Mouse (Mus musculus) liver, adult (tissue): ENCODE data around the gene Kri1.
A peak's percentile ranks its signal among the peaks of the same experiment; 100 is the strongest.

Experiments used
- GATA4 ChIP-seq: IDR thresholded peaks from 2 replicates; pipeline ENCODE4 v1.6.1; 2014; ENCODE audit warnings: mild to moderate bottlenecking, low read length; ENCODE audit not compliant: insufficient replicate concordance

Gene Kri1

DNA sequence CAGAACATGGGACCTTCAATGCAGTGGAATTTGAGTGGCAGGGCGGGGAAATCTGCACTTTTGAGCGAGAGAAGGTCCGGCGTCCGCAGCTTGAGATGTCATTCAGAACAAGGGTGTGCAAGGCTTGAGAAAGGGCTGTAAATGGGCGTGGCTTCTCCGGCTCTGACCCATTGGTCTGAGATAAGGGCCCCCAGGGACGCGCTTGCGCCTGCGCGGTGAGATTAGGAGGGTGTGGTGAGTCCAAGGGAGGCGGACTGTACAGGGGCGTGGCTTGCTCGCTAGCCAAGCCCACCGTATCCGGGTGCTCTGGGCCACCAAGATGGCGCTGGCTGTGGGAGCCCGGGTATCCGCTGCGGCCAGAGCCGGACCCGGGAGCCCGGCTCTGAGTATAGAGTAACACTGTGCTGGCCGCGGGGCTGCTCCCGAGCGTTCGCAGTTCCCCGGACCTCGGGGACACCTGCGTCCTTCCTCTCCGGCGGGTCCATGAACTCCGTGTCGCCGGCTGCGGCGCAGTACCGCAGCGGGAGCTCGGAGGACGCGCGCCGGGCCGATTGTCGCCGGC lies 22.7 kb downstream of the Kri1 start, which contains the start of gene Atg4d:
Gene Atg4d, plus strand, starts transcription at position 294 of the 562 bp plus-strand sequence.
- peak; percentile 100 for TF ChIP-seq GATA4

DNA sequence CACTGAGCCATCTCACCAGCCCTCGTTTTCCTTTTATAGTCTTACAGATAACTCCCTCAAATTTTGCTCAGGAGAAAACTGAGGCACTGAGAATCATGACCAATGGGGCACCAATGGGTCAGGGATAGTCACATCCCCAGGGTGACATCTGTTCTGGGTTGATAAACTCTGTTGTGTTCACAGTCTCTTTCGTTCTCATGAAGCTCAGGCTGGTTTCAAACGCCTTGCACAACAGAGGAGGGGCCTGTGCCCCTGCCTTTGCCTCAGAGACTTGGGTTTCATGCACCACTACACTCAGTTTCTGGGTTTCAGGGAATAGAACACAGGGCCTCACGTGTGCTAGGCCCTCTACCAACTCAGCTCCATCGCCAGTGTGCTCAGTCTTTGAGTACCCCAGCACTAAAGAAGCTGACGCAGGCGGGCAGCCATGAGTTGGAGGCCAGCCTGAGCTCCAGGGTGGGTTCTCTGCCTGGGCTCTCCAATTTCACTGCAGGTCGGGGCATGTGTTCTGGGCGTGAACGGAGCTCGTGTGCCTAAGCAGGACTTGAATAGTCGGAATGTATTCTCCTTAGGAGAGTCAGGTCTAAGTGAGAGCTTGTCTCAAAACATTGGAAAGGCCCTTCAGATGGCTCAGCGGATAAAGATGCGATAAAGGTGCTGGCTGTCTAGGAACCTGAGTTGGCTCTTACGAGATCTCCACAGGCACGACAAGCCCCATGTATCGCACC lies 23.3 kb downstream of the Kri1 start:
- TF ChIP-seq GATA4 = no peak

DNA sequence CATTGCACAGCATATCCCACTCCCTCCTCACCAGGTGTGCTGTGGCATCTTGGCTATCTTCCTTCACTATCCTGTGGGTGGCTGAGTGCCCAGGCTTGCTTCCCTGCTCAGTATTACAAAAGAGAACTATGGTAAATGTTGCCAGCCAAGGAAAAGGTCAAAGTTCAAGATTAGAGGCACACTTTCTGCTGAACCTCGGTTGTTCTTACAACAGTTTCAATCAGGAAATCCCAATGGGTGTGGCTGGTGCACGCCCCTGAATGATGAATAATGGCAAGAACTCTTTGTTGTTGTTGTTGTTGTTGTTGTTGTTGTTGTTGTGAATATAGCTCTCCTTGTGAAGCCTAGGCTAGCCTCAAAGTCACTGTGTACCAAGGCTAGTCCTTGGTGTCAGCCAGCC lies 25.9 kb downstream of the Kri1 start:
- no peak for TF ChIP-seq GATA4

DNA sequence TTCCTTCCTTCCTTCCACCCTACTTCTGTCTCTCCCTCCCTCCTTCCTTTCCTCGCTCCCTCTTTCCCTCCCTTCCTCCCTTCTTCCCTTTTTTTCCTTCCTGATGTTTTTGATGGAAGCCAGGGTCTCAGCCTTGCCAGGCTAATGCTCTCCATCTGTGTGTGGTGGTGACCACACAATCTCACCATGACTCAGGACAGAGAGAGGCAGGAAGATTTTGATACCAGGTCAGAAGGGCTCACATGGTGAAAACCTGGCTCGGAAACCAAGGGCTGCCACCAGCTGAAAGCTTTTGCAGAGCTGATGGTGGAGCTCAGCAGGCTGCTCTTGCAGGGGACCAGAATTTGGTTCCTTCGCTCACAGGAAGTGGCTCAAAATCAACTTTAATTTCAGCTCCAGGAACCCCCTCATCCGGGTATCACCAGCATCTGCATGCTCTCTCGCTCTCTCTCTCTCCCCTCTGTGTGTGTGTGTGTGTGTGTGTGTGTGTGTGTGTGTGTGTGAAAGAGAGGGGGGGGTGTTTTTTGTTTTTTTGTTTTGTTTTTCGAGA lies 27.2 kb downstream of the Kri1 start:
- TF ChIP-seq GATA4 = no peak

DNA sequence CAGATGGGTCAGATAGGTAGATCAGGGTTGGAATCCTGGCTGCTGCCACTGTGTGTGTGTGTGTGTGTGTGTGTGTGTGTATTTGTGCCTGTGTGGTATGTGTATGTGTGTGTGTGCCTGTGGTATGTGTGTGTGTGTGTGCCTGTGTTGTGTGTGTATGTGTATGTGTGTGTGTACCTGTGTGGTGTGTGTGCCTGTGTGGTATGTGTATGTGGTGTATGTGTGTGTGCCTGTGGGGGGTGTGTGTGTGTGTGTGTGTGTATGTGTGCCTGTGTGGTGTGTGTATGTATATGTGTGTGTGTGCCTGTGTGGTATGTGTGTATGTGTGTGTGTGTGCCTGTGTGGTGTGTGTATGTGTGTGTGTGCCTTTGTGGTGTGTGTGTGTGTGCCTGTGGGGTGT lies 33.1 kb downstream of the Kri1 start:
- TF ChIP-seq GATA4 = no peak

DNA sequence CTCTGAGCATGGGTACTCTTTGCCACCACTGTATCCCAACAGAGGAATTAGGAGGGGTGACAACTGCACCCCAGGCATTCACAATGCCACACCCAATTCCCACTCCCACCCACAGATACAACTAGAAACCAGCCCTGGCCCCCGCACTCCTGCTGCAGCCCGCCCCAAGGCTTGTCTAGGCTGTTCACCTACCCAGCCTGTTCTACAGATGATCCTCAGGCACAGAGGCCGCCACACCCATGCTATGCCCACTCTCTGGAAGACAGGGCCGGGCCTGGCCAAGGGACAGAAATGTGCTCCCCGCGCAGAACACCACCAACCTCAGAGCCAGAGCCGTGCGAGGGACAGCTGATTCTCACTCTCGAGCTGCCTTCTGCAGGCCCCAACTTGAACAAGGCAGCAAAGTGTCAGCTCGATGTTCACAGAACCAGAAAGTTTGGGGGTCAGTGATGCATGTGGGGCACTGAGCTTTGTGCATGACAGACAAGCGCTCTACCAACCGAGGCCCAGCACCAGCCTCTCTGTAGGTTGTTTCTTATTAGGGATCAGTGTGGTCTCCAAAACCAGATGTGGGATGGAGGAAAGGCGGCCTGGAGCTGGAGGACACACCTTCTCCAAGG lies 36.5 kb downstream of the Kri1 start:
- TF ChIP-seq GATA4 = no peak

DNA sequence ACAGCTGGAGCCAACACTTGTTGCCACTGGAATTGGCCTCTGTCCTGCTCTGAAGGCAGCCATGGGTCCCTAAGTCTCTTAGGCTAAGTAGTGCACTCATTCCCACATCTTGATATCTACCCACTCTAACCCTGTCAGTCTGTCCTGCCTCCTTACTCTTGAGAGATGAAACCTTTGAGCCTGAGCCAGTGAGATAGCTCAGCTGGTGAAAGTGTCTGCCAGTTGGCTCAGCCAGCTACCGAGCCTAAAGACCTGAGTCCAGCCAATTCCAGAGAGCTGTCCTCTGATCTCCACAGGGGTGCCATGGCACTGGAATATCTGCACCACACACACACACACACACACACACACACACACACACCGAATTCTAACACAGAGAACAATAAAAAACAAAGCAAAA lies 37.3 kb downstream of the Kri1 start:
- no peak for TF ChIP-seq GATA4

DNA sequence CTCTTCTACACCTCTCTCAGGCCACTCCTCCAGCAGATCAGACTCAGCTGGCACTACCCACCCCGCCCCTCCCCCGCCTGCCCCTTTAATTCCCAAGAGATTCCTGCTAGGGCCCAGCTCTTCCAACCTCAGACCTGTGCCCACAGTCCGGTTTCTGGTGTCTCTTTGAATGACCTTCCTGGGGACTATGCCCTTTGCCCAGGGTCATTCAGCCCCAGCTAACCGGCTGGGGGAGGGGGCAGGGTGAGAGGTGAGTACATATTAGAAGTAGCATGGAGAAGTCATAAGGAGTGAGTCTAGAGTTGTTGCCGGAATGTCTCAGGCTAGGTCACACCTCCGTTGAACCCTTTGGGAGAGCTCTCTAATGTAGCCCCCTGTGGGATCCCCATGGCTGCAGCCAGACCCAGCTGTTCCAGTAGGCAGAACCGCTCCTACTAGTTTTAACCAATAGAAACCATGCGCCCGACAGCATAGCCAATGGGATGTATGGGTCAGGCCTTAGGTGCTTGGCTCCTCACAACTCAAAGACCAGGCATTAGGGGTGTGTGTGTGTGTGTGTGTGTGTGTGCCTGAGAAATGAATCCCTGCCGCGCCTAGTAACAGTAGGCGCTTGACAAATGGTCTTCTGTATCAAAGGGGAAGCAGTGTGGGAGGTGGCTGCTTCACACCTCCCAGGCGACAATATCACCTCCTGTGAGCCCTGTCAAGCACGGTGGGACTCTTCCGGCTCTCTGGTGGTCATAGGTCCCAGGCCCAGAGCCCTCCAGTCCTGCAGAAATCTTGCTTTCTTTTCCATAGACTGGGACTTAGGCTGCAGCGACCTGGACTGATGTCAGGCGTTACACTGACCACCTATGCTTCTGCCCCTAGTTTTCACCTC lies 37.9 kb downstream of the Kri1 start:
- no peak for TF ChIP-seq GATA4

DNA sequence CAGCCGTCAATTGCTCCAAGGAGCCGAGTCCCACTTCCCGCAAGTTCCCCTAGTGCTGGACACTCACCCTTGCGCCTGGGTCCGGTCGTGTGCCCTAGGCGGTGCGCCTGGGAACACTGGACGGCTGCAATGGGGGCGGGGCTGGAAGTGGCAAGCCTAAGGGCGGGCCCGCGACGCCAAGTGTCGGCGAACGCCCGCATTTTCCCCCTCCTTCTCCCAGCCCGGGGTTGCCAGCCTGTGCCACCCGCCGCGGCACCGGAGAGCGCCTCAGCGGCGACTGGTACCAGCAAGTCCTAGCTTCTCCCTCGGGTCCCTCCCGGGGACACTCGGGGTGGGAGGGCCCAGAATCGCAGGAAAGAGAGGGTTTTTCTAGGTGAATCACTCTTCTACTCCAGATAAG lies 39.4 kb downstream of the Kri1 start, which contains the start of gene S1pr5:
Gene S1pr5, minus strand, starts transcription at position 118 of the 400 bp plus-strand sequence.
- TF ChIP-seq GATA4 = no peak; the same call in 1 of the 2 replicates

DNA sequence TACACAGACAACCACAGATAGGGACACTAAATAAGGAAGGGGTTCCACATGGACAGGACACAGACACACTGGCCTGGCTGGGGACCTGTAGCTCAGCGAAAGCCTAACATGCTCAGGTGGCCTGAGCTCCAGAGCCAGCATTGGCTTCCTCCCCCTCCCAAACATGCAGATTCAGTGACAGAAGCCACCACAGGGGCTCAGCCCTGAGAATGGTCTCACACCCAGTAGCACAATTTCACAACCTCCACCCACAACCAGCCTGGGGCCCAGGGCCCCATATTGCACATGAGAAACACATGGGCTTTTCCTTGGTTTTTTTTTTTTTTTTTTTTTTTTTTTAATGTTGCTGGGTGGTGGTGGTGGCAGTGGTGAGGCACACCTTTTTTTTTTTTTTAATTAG lies 41.4 kb downstream of the Kri1 start:
- no peak for TF ChIP-seq GATA4

DNA sequence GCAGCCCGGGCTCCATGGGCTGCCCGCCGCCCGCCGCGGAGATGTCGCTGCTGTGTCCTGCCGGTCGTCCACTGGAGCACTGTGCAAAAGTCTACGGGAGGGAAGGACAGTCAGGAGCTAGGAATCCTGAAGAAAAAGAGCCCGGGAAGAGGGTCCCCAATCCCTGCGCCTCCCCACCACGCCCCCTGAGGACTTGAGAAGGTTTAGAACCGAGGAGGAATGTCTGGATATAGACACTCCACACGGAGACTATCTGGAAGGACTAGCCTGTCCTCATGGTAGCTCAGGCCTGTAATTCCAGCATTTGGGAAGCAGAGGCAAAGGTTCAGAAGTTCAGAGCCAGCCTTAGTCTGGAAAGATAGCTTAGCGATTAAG lies 42.7 kb downstream of the Kri1 start:
- no peak for TF ChIP-seq GATA4

DNA sequence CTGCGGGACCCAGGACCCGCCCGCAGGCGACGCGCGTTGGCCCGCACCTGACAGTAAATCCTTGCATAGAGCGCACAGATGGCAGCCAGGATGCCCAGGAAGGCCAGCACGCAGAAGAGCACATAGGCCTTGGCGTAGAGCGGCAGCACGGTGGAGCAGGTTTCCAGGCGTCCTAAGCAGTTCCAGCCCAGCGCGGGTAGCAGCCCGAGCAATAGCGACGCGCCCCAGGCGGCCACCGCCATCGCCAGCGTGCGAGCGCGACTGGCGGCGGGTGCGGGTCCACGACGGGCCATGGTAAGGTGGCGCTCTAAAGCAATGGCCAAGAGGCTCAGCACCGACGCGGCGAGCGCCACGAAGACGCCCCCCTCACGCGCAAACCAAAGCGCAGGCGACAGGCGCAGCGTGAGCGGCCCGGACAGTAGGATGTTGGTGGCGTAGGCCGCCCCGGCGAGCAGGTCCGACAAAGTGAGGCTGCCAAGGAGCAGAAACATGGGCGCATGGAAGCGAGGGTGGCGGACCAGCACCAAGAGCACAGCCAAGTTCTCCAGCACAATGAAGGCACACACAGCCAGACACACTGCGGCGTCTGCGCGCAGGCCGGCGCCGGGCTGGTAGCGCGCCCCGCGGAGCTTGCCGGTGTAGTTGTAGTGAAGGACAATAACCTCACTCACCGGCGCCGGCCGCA lies 43.2 kb downstream of the Kri1 start:
- no peak for TF ChIP-seq GATA4

DNA sequence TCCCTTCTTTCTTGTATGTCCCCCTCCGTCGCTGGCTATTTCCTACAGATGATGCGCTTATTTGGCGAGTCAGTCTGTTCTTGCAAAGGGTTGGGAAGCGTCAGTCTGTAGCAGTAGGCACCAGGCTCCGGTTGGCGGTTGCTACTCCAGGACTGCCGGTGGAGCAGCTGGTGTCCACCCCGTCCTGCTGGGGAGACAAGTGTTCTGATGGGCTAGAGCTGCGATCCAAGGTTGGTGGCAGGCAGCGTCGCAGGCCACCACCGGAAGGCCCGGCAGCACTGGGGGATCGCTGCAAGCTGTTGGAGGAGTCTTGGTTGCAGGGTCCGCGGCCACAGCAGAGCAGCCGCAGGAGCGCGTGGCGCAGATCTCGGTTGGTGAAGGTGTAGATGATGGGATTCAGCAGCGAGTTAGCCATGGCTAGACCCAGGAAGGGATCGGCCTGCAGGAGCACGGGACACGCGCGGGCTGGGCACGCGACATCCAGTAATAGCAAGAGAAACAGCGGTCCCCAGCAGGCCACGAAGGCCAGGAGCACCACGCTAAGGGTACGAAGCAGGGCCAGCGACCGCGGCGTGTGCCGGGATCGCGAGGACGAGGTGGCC lies 43.8 kb downstream of the Kri1 start:
- TF ChIP-seq GATA4 = no peak

DNA sequence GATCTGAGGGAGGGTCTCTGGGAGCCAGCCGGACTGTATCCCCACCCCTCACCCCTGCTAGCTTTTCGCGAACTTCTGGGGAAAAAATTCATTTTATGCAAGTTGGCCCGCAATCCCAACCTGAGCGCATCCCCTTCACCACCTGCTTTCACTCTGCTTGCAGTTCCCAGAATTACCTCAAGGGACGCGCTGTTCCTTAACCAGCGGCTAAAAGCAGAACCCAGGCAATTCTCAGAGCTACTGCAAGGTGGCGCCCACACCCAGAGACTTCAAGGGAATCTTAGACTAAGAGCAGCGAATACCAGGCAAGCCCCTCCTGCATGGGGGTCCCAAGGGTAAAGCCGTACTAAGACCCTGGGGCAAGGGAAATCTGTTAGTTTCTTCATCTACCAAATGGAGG lies 46.4 kb downstream of the Kri1 start:
- no peak for TF ChIP-seq GATA4

DNA sequence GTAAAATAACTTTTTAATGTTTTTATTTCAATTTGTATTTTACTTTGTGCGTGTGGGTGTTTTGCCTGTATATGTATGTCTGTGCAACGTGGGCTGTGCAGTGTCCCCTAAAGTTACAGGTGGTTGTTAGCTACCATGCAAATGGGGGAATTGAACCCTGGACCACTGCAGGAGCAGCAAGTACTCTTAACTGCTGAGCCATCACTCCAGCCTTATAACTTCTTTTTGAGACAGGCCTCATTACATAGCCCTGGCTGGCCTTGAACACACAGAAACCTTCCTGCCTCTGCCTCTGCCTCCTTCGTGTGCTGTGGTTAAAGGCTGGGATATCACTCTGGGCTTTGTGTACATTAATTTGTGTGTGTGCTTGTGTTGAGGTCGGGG lies 48.3 kb downstream of the Kri1 start:
- no peak for TF ChIP-seq GATA4
